In the genomic region with DNA sequence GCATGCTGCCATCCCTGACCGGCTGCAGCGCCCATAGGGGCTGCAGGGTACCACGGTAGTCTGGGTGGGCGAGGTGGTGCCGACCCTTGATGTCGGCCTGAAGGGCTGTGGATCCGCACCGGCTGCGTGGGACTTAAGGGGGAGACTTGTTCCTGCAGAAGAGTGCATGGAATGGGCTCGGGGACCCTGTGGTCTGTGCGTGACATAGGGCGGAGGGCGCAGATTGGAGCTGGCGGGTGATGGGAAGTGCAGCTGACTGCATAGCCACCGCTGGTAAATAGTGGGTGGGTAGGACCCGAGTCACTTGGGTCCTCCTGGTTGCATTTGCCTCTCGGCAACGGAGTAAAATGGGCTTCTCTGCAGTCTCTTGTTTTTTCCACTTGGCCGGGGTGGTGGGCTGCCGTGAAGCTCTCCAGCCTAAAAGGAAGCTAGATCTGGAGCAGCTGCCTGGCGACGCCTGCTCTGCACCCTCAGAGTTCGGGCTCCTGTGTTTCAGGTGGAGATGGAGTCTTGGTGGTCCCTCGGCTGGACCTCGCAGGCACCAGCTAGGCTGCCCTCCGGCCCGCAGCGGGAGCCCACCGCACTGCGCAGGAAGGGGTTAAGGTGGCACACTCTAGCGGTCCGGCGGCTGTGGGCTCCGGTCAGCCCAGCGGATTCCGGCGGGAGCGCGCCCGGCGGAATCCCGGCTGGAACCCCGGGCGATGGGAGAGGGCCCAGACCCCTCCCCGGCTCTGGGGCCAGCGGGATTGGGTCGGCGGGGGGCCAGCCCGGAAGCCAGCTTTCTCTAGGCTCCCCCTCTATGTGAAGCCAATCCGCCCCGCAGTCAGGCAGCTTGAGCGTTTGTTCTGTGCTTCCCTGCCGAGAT, we compare ENCODE assay signal across 9 mouse cellular contexts. TPM values are rescaled to one million over a fixed set of nuclear protein-coding genes. Genes with fewer than 3 reads are reported as not detected.
DNase-seq lines count a peak whose midpoint lies in the region; ATAC-seq and TF ChIP-seq lines count a peak whose summit lies in the region.
"Had no signal": no experiment of that assay in that cellular context is flagged by ENCODE, and none has a peak within 500 bp of the region (broad histone marks: within the 10 kb centered on the region; RNA-seq: fewer than 3 reads in every experiment).

No protein-coding gene starts in this region.

- H3K27me3 ChIP-seq in spleen, adult 2 months (ENCODE audit: control insufficient read depth, insufficient read depth, low read length), result peaks cover 12% of the 10 kb centered on the region
- peaks cover 45% of the 10 kb centered on the region for H3K27me3 ChIP-seq in lung, embryonic 14.5 days (ENCODE audit: insufficient read depth, low read length)

- H3K27ac ChIP-seq in spleen, adult 2 months (ENCODE audit: insufficient read depth, low read length), result peak overlapping the region; percentile 65
- no peak overlapping the region for H3K27ac ChIP-seq in lung, embryonic 14.5 days (ENCODE audit: low read depth)

- no peaks in the 10 kb centered on the region for H3K9me3 ChIP-seq in lung, embryonic 14.5 days (ENCODE audit: low read depth, low read length)

- WGBS in spleen, adult 2 months, result 4% methylated on average over 53 of the region's 53 CpGs
- WGBS in lung, embryonic 14.5 days, result under 1% methylated on average over 53 of the region's 53 CpGs

- peak; percentile 75 for ATAC-seq in lung, embryonic 14.5 days (ENCODE audit: insufficient read depth)

- TF ChIP-seq POLR2A in spleen, adult 2 months (IDR thresholded peaks at IDR 0.05; ENCODE audit: low read depth, low read length), result no peak

- H3K4me1 ChIP-seq in spleen, adult 2 months (ENCODE audit: control insufficient read depth, insufficient read depth, insufficient read length), result peaks cover 4% of the 10 kb centered on the region; the same call in 1 of the 2 replicates
- H3K4me1 ChIP-seq in lung, embryonic 14.5 days (ENCODE audit: insufficient read depth), result 0 out of 2 replicates have a peak, but pooled peaks cover 3% of the 10 kb centered on the region

- no peak for DNase-seq in spleen, adult 2 months (ENCODE audit: low read depth in 1 of 2, low spot score in 2 of 2)
- no peak for DNase-seq in spleen, postnatal 10 days (ENCODE audit: low spot score in 2 of 2)
- DNase-seq in embryo, embryonic 10 days (ENCODE audit: low spot score), result peak; percentile 66
- DNase-seq in gastrocnemius, postnatal 36 days, result peak; percentile 20 to 29
- DNase-seq in kidney, postnatal 14 days, result peak; percentile 28
- DNase-seq in lung, embryonic 14.5 days, result peak; percentile 66
- peak; percentile 58 to 69 for DNase-seq in right cerebral cortex, adult 2 months (ENCODE audit: low spot score in 2 of 2)
- no peak for DNase-seq in urinary bladder, postnatal 10 days (ENCODE audit: low spot score)

- intact Hi-C loops in gastrocnemius, postnatal 36 days (cut with DNase I), result no loop called here

- no peak for TF ChIP-seq CTCF in spleen, adult 2 months (IDR thresholded peaks at IDR 0.05; ENCODE audit: extremely low read depth, insufficient read depth, insufficient read length, insufficient replicate concordance)
- TF ChIP-seq CTCF in lung, embryonic 14.5 days (IDR thresholded peaks at IDR 0.05; ENCODE audit: low read depth), result peak; percentile 15; the same call in 1 of the 2 replicates

- H3K4me3 ChIP-seq in spleen, adult 2 months (ENCODE audit: extremely low read depth, insufficient read depth, insufficient read length), result peak overlapping the region; percentile 56
- peak overlapping the region; percentile 54 for H3K4me3 ChIP-seq in lung, embryonic 14.5 days (ENCODE audit: low read depth, low read length)
- H3K4me3 ChIP-seq: myocyte had no signal

- no peaks in the 10 kb centered on the region for H3K36me3 ChIP-seq in spleen, adult 2 months (ENCODE audit: control insufficient read depth, insufficient read depth, low read length)
- H3K36me3 ChIP-seq in lung, embryonic 14.5 days (ENCODE audit: insufficient read depth), result no peaks in the 10 kb centered on the region

- H3K9ac ChIP-seq in lung, embryonic 14.5 days, result peak overlapping the region; percentile 48

- H3K4me2 ChIP-seq in lung, embryonic 14.5 days, result peak overlapping the region; percentile 95

RNA-seq across cellular contexts. Expression of a gene that starts 1.1 kb away (rescaled TPM):
- 2.5 and 3.8 TPM in 2 replicates for polyA plus RNA-seq in spleen, adult 2 months (2012; rRNA removed)
- total RNA-seq in gastrocnemius, postnatal 36 days (2021), result 1 to 10 TPM; 1.1 to 1.5 TPM
- 0.42 and 0.51 TPM in 2 replicates for polyA plus RNA-seq in lung, embryonic 14.5 days (2014; fragmentation: Nextera tagmentation; extraction: Ambion mirVana)
- polyA plus RNA-seq: myocyte had no signal

Comparison
In these comparisons a context has a peak if more than half of its experiments do, and no peak if none do; other contexts are left out.
1. DNase-seq: peak in embryo, embryonic 10 days (single experiment), gastrocnemius, postnatal 36 days (2 of 2), kidney, postnatal 14 days (single experiment), lung, embryonic 14.5 days (single experiment) and right cerebral cortex, adult 2 months (2 of 2); none in spleen, adult 2 months (0 of 2), spleen, postnatal 10 days (0 of 2) and urinary bladder, postnatal 10 days (single experiment).